Mouse (Mus musculus) layer of hippocampus, adult 2 months (tissue): Measurements from ENCODE around the gene Scamp4. TPM values are rescaled to one million over a fixed set of nuclear protein-coding genes. Genes with fewer than 3 reads are reported as not detected.
A peak's percentile ranks its signal among the peaks of the same experiment; 100 is the strongest.

Source experiments
- DNase-seq, 2 experiments: peaks; one replicate each; pipeline ENCODE4 v3.0.0; 2022; ENCODE audit warnings: low spot score in 2 of 2
- H3K27ac ChIP-seq: fragments of 200-600 bp; 2 replicates; pipeline ENCODE4 v1.8.1; 2022
- H3K4me3 ChIP-seq: fragments of 200-600 bp; 2 replicates; pipeline ENCODE4 v1.8.1; 2022; ENCODE audit warnings: mild to moderate bottlenecking
- CTCF ChIP-seq: fragments of 200-600 bp; conservative IDR thresholded peaks from 2 replicates; pipeline ENCODE4 v1.8.1; 2022; ENCODE audit warnings: antibody characterized with exemption, mild to moderate bottlenecking, moderate library complexity
- total RNA-seq, 2 experiments: library from RNA; stranded (reverse); gene quantifications; 2 replicates each; pipeline ENCODE4 v1.2.3; 2021

Scamp4 gene
- total RNA-seq, 2 experiments from 2014 or later: 42.9 to 43.1 TPM

DNA sequence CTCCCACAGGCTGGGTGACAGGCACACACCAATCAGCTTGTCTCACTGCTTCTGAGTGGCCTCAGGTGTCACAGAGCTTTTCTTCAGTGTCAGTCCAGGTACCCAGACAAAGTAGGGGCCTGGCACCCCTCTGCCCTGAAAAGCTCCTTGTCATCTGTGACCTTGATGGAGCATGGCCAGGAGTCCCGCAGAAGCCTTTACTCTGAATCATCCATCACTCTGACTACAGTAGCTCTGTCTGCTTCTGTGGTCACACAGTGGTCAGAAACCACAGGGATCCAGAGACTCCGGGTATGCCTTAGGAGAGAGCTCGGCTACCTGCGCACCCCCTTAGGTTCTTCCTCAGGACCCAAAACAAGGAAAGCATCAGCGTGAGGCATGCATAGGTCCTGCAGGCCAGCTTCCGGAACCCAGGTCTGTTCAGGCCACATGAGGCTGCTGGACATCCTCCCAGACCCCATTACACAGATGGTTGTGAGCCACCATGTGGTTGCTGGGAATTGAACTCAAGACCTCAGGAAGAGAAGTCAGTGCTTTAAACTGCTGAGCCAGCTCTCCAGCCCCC lies 50.6 kb downstream of the Scamp4 start:
- H3K27ac ChIP-seq: no peak overlapping the region
- no peak overlapping the region for H3K4me3 ChIP-seq
- no peak for DNase-seq
- no peak for TF ChIP-seq CTCF

GRCm38 (mm10) chr10:80654866-80655265 lies 52.2 kb downstream of the Scamp4 start:
- DNase-seq: no peak
- Histone ChIP-seq H3K27ac (no peak overlapping the region; the same call in 1 of the 2 replicates), H3K4me3 (peak overlapping the region; percentile 77; the same call in 1 of the 2 replicates)
- no peak for TF ChIP-seq CTCF

DNA sequence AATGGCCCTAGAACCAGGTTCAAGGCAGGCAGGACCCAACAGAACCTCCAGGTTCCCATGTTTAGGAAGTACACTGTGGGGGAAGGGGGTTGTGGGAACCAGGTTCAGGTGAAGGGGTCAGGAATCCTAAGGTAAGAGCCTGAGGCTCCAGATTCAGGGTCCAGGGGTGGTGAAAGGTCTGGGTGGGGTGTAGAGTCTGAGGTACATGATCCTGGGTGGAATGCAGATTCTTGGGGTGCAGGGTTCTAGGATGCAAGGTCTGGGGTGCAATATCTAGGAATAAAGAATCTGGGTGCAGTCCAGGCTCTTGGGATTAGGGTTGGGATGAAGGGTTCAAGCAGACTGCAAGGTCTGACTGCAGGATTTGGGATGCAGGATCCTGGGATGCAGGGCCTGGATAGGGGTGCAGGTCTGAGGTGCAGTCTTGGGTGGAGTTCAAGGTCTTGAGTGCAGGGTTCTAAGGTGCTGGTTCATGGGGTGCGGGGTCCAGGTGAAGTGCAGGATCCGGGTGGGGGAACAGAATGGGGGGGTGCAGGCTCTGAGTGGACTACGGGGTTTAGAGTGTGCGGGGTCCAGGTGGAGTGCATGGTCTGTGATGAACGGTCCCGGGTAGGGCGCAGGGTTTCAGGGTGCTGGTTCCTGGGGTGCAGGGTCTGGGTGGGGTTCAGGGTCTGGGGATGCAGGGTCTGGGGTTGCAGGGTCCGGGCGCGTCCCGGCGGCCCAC lies 52.9 kb downstream of the Scamp4 start:
- TF ChIP-seq CTCF: no peak
- H3K4me3 ChIP-seq: peak overlapping the region; percentile 77
- no peak for DNase-seq
- peak overlapping the region; percentile 90 for H3K27ac ChIP-seq

DNA sequence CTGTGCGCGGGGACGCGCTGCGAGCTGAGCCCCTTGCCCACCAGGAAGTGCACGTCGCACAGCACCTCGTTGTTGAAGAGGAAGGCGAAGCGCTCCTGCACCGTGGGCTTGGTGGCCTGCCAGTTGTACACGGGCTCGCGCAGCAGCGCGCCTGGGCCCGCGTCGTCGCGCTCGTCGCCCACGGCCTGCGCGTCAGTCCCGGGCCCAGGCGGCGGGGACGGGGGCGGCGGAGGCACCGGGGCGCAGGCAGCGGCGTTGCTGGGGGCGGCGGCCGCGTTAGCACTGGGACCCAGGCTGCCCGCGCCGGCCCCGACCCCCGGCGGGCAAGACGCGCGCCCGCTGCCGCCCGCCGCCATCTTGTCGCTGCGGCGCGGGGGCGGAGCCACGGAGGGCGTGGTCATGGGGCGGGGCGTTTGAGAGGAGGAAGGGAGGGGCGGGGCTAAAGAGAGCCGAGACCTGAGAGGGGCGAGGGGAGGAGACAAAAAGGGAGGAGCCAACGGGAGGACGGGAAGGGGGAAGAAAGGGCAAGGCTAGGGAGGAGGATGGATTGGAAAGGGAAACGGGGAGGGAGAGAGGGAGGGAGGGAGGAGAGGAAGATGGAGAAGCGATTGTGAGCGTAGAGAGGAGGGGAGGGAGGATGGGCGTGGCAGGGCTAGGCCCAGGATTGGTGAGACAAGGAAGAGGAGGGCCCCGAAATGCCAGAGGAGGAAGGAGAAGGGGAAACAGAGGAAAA lies 53.6 kb downstream of the Scamp4 start:
- H3K4me3 ChIP-seq: peak overlapping the region; percentile 77
- H3K27ac ChIP-seq: peak overlapping the region; percentile 95
- TF ChIP-seq CTCF: no peak
- DNase-seq: peak; percentile 96 to 98

DNA sequence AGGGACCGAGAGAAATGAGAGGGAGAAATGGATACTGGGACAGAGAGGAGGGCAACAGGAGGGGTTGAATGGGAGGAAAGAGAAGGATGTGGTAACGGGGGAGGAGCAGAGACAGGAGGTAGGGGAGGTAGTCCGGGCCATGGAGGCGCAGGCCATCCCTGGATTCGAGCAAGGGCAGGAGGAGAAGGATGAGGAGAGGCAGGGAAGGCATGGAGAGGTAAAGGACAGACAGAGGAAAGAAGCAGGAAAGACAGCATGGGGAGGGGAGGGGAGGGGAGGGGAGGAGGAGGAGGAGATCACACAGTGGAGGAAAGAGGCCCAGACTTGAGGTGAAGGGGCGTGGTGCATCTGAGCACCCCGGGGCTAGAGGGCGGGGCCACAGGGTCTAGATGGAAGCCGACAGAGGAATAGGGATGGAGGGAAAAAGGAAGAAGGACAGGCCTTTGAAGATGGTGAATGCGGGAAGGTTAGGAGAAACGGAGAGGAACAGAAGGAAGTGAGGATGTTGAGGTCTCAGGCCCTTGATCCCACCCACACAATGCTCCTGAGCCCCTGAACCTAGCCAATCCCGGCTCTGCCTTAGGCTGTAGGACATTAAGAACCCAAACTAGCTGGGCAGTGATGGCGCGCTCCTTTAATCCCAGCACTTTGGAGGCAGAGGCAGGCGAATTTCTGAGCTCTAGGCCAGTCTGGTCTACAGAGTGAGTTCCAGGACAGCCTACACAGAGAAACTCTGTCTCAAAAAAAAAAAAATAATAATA lies 54.4 kb downstream of the Scamp4 start, which contains the start of gene Btbd2:
Gene Btbd2, minus strand, starts transcription at position 209 of the 761 bp plus-strand sequence.
- Histone ChIP-seq H3K4me3 (peak within 1 kb of the TSS; percentile 77), H3K27ac (peak within 1 kb of the TSS; percentile 95)
- DNase-seq: no peak
- TF ChIP-seq CTCF: no peak

DNA sequence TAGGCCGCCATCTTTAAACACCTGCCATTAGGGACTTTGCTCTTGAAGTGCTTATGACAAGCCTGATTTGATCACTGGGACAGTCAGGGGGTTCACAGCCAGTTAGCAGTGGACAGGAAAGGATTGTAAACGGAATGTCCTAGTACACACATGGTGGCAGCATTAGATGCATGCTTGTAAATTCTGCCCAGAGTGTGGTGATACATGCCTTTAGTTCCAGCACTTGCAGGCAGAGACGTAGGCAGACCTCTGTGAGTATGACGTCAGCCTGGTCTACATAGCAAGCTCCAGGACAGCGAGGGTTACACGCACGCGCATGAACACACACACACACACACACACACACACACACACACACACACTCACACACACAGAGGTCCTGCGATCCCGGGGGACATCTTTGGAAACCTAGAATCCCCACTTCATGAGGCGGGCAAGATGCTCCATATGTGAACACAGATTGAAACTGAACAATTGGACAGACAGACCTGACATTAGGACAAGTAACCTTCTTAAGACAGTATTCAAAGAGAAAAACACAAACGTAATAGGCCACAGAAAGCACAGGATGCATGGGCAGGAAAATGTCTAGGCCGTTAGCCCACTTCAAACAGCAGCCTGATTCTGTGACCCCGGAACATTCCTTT lies 55.6 kb downstream of the Scamp4 start:
- Histone ChIP-seq H3K4me3 (no peak overlapping the region), H3K27ac (0 out of 2 replicates have a peak overlapping the region, but pooled peaks have one; percentile 56)
- no peak for DNase-seq
- no peak for TF ChIP-seq CTCF

DNA sequence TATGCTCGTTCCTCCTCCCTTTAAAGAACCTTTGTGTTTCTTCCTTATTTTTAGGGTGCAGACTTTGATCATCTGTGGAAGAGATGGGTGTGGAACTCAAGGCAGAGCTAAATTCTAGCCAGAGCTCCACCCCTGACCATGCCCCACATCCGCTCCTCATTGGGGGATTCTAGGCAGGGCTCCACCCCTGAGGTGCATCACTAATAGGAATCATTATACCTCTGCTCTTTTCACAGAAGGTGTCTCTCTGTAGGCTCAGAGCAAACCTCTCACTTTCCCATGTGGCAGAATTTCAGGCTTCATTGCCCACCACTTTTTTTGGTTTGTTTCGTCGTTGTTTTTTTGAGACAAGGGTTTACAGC lies 56.1 kb downstream of the Scamp4 start:
- no peak for DNase-seq
- Histone ChIP-seq H3K27ac (peak overlapping the region; percentile 56), H3K4me3 (no peak overlapping the region)
- TF ChIP-seq CTCF: no peak

DNA sequence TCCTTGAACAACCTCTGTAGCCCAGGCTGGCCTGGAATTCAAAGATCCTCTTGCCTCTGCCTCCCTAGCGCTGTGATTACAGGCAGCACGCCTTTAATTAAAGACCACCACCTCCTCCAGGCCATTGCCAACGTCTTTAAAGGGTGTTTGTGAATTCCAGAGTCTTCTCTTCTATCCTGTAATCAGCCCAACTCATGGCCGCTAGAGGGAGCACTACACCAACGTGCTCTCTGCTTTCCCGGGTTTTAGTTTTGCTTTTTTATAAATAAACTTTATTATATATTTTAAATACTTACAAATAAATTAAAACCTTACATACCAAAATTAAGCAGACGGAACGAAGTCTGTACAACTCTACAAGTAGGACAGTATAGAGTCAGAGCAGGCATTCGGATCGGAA lies 56.5 kb downstream of the Scamp4 start:
- peak overlapping the region; percentile 56 for H3K27ac ChIP-seq

GRCm38 (mm10) chr10:80661149-80661548 lies 58.5 kb downstream of the Scamp4 start:
- TF ChIP-seq CTCF: peak; percentile 76
- Histone ChIP-seq H3K4me3 (no peak overlapping the region), H3K27ac (no peak overlapping the region)
- DNase-seq: no peak

More for the DNA sequence above, 56.5 kb downstream of the Scamp4 start:
- peak; percentile 93 for TF ChIP-seq CTCF
- peak overlapping the region; percentile 49 for H3K4me3 ChIP-seq
- DNase-seq: peak; percentile 58 to 81

DNA sequence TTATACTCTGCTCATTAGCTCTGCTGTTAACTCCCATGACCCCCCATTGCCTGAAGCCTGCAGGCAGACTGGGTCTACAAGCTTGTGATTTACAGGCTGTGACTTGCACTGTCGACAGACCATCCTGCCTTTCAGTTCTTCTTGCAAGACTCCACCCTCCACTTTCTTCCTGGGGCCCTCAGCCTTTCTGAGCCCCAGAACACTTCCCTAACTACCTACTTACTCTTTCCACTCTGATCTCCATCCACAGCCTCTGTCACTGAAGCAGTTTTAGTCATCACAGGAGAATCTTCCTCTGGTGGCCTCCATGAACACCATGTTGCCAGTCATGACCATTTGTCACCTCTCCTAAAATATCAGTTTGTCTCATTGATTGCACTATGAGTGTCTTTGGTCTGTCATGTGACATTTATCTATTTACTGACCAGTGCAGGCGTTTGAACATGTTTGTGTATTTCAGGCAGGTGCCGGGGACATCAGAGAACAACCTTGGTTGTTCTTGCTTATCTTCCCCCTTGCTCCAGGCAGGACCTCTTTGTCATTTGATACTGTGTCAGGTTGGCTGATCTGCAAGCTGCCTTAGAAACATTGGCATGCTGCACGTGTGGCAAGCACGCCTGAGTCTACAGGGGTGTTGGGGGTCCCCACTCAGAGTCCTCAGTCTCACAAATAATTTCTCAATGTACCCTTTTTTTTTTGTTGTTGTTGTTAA lies 61.0 kb downstream of the Scamp4 start:
- DNase-seq: no peak
- peak overlapping the region; percentile 86; the same call in 1 of the 2 replicates for H3K27ac ChIP-seq
- no peak for TF ChIP-seq CTCF
- no peak overlapping the region for H3K4me3 ChIP-seq

- H3K27ac ChIP-seq: peak overlapping the region; percentile 86
- H3K4me3 ChIP-seq: no peak overlapping the region; the same call in 1 of the 2 replicates
- no peak for TF ChIP-seq CTCF
- DNase-seq: no peak
Measured at GRCm38 (mm10) chr10:80664197-80665015, 61.7 kb downstream of the Scamp4 start.
